Mouse (Mus musculus) ES-CJ7 (cell line): Measurements from ENCODE around the gene Exosc9.
A peak's percentile ranks its signal among the peaks of the same experiment; 100 is the strongest.

Source experiments
- DNase-seq: peaks from one replicate; pipeline ENCODE4 v3.0.0; 2011; ENCODE audit warnings: low read depth, low spot score

Exosc9 gene

DNA sequence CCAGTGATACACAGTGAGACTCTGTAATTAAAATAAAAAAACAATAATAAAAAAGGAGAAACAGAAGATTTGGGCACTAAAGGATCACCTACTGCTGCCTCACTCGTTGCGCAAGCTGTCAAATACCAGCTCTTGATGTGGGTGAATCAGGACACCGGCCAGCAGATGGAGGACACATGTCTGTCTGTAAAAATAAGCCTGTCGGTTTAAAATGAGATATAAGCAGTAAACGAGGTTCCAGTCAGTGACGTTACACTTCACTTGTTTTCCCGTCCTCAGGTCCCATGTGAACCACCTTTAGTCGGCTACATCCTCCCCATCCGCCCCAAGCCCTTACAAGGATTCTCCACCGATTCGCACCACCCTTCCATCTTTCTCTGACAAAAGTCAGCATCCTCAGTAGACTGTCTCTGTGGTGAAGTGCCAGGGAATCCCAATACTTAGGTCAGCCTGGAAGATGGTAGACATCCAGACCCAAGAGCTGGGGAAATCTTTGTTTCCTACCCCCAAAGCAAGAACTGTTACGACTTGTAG, 488 bp upstream of the Exosc9 start:
- no peak for DNase-seq

DNA sequence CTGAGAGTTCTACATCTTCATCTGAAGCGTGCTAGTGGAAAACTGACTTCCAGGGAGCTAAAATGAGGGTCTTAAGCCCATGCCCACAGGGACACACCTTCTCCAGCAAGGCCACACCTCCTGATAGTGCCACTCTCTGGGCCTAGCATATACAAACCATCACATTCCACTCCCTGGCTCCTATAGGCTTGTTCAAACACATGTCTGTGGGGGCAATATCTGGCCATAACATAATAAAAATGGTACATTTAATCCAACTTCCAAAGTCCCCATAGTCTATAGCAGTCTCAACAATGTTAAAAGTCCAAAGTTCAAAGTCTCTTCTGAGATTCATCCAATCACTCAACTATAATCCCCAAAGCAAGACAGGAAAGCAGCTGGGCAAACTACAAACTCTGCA, 5.2 kb downstream of the Exosc9 start:
- no peak for DNase-seq

DNA sequence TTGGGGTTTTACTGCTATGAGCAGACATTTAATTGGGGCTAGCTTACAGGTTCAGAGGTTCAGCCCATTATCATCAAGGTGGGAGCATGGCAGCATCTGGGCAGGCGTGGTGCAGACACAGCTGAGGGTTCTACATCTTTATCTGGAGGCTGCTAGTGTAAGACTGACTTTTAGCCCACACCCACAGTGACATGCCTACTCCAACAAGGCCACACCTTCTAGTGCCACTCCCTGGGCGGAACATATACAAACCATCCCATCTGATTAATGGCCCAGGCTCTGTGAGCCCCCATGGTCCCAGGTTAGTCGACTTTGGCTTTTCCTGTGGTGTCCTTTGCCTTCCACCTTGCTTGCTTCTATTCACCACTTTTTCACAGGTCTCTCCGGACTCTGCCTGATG, 7.2 kb downstream of the Exosc9 start:
- DNase-seq: no peak

DNA sequence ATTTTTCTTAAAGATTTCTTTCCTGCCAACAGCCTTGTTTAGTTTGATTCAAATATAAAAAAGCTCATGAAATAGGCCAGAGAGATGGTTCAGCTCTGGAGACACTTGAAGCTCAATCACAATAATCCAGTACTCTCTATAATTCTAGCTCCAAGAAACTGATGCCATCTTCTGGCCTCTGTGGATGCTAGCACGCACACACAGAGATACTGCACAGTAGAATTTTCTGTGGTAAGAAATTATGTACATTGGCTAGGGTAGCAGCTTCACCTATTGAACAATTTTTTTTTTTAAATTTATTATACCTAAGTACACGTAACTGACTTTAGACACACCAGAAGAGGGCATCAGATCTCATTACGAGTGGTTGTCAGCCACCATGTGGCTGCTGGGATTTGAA, 11.3 kb downstream of the Exosc9 start:
- no peak for DNase-seq

DNA sequence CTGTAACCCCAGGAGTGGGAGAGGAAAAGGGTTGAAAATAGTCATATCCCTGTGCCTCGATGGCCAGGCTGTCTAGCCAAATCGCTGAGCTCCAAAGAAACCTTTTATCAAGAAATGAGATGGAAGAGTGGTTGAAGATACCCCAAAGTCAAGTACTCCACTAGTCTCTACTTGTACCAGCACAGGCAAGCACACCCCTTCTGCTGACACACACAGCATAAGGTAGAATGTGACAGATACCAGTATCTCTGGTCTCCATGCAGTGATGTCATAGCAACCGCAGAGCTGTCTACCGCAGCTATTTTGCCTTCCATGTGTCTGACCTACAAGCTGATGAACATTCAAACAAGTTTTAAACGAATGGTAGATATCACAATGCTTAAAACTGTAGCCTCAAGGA, 17.4 kb downstream of the Exosc9 start:
- DNase-seq: no peak

DNA sequence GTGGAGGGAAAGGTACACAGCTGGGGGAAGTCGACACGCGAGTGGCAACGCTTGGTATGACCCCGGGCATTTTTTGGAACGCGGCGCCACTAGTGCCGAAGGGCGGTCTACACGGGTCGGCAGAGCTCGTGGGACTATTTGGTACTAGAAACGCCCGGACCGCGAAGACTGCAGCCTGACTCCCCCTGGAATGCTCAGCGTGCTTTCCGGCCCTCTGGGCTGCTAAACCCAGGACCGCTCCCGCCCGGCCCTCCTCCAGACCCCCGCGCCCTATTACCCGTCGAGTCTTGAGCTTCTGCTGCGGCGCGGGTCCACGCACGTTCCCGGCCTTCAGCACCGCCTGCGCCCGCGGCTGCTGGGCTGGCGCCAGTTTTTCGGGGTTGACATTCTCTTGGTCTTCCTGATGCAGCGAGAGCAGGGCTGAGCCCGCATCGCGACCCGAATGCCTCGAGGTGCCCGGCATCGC, 19.0 kb downstream of the Exosc9 start:
- DNase-seq: peak; percentile 17

DNA sequence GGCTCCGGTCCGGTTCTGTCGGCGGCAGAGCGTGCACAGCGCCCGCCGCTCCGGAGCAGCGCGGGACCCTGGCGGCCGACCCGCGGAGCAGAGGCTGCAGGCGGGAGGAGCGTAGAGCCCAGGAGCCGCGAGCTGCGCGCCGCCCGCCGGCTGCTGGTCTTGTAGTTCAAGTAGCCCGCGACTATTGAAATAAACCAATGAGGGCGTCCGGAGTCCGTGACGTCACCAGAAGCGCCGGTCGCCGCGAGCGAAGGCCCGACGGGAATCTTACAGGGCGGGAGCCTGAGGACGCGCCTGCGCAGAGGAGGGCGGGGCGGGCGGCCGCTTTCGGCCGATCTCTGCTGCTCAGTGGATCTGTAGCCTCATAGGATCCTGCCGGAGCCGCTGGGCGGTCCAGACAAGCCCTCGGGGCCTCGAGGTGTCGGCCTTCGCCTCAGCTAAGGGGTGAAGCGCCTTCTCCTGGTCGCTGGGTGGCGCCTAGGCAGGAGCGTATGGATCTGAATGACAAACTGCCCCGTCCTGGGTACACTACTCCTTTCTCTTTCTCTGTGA, 19.5 kb downstream of the Exosc9 start, which contains the start of gene Ccna2:
Gene Ccna2 (minus strand): TSS at position 324 of the 552 bp plus-strand sequence.
- peak; percentile 98 for DNase-seq

DNA sequence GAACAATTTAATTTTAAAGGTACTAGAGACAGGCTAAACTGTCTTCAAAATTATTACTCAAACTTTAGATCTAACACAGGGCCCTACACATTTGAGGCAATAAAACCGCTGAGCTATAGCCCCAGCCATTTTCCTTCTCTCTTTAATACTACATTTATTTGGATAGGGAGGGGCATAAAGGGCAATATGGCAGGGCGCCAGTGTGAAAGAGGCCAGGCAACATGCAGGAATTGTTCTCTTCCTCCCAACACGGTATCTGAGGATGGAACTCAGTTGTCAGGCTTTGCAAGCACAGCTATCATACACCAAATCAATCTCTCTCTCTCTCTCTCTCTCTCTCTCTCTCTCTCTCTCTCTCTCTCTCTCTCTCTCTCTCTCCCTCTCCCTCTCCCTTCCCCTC, 46.4 kb downstream of the Exosc9 start:
- no peak for DNase-seq

DNA sequence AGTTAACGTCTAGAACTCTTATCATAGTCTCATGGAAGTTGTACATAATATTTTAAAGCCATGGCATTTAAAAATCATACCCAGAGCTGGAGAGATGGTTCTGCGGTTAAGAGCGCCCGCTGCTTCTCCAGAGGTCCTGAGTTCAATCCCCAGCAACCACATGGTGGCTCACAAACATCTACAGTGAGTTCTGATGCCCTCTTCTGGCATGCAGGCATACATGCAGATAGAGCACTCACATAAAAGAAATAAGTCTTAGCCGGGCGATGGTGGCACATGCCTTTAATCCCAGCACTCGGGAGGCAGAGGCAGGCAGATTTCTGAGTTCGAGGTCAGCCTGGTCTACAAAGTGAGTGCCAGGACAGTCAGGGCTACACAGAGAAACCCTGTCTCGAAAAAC, 47.4 kb downstream of the Exosc9 start:
- peak; percentile 57 for DNase-seq

DNA sequence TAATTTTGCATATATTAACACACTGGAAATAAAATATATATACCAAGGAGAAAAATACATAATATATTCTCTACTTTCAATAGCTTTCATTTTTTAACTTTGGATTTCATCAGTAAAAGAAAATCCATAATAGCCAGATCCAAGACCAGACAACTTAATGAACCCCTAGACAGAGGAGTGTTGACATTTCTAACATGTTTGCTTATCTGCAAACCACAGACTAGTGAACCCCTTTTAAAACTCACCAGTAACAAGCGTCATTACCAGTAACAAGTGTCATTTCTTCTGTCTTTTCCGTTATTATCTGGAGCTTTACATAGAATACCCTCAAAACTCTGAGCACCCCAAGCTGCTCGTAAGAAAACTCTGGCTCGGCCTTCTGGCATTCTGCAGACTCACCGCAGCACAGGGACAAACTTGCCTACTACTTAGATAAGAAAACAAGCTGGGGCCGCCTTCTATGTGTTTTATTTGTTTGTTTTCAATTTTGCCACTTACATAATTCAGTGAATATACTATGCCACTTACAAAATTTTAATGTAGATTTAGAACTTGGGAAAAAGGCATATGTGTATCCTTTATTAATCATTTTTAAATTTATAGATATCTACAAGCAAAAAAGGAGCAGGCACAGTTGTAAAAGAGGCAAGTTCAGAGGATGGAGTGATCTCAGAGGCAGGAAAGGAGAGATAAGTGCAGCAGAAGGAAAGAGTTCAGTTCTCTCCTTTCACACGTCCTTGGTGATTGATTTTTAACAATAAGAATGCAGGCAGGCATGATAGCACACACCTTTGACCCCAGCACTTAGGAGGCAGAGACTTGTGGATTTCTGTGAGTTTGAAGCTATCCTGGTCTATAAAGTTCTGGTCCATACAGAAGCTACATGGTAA, 53.7 kb downstream of the Exosc9 start:
- no peak for DNase-seq

DNA sequence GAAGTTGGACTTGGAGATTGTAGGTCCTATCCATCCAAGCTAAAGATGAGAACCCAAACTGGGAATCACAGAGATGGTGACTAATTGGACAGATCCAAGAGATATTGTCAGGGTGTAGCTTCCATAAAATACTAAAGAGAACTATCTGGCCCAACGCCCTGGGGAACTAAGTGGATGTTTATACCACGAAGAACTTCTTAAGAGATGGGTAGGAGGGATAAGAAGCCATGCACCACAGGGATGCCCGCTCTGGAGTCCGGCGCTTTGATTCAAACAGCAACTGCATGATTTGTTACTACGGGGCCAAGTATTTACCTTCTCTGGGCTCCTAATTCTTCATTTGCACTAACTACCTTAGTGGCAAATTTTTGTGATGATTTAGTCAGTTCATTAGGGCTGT, 60.3 kb downstream of the Exosc9 start:
- no peak for DNase-seq

DNA sequence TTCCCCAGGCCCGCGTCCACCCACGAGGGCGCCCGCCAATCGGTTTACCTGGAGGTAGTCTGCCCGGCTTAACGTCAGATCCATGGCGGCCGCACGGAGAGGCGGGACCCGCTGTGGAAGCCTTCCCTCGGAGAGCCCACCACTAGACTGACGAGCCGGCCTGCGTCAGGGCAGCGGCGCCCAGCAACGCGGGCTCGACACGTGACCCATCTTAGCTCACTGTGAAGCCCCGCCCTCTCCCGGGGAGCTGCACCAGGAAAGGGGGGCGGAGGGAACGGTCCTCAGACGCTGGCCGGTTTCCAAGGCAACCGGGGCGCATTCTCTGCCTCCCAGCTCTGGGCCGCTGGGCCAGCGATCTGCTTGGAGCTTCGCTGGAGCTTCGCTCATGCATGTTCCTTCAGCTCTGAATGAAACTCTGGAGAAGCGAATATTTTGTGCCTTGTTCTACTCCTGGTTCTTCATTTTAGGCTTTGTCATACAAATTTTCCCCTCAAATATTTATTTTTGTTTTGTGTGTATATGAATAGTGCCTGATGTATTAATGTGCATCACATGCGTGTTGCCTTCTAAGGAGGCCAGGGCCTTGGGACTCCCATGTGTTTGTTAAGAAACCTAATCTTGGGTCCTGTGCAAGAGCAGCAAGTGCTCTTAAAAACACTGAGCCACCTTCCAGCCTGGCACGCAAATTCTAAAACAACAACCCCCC, 60.9 kb downstream of the Exosc9 start, which contains the start of gene Bbs7:
Gene Bbs7 (minus strand): TSS at position 276 of the 706 bp plus-strand sequence.
- peak; percentile 90 for DNase-seq

DNA sequence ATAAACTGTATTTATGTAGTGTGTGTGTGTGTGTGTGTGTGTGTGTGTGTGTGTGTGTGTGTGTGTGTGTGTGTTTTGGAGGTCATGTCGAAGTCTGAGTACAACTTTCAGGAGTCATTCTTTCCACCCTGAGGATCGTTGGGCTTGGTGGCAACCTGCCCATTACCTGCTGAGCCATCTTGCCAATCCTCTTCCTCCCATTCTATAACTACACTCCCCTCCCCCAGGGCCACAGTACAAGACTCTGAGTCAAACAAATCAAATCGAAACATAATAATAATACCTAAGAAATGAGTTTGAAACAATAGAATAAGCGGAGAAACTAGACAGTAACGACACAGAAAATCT, 61.5 kb downstream of the Exosc9 start:
- DNase-seq: no peak
